Mouse (Mus musculus) frontal cortex, postnatal 10 days (tissue): ENCODE data around the gene Pdlim7.

ENCODE experiments used
- DNase-seq, 2 experiments: peaks; one replicate each; pipeline ENCODE4 v3.0.0; 2022; ENCODE audit warnings: low spot score in 2 of 2, mixed read lengths in 1 of 2

Gene Pdlim7

GRCm38 (mm10) chr13:55513111-55513748 lies at the start of gene Pdlim7:
Gene Pdlim7 (minus strand): TSS chr13:55513676.
- DNase-seq, result peak; percentile 76 to 86

- DNase-seq, result no peak
Observed at GRCm38 (mm10) chr13:55557499-55557898, 44.0 kb upstream of the Pdlim7 start.

DNA sequence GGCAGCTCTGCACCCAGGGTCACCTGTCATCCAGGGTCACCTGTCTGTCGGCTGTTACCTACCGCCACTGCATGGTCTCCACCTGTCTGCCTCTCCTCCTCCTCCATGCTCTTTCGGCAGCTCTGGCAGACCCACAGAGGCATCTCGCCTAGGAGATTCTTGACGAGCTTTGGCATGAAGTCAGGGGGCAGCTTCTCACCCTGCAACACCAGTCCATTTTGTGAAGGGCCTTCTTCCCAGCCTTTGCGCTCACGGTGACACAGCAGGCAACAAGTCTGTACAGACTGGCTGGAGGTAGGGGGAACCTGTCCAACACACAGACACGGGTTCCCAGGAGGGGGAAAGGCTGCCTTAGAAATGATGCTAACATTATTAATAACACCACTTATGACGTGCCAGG lies 42.4 kb upstream of the Pdlim7 start:
- DNase-seq, result no peak

DNA sequence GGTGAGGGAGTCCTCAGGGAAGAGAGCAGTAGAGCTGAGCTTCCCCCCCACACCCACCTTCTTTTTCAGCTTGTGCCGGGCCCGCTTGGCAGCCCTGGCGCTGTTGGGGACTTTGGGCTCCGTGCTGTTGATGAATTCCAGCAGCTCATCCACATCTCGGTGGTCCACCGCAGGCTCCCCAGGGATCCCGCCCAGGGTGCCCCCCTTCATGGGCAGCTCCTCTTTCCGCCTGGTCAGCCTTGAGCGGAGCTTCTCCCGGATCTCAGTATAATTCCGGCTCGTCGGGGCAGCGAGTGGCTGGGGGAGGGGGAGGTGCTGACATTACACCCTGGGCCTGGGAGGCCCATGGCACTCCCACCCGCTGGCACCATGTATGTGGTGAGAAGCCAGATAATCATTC lies 35.6 kb upstream of the Pdlim7 start:
- DNase-seq, result no peak

DNA sequence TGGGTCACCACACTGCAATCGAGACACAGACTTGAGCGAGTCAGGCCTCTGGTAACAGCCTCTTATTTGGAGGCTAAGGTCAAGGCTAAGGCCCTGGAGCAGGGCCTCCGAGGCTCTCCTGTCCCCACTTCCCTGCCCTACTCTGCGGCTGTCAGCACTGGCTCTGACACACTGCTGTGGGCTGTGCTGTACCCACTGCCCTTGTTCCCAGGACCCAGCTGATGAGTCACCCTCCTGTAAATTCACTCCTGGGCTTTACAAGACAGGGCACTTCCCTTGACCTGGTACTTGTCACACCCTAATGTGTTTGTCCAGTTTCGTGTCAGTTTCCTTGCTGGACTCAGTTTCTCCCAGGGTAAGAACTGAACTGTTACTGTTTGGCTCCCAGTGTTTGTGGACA lies 35.0 kb upstream of the Pdlim7 start:
- no peak for DNase-seq

- DNase-seq, result no peak
Observed at GRCm38 (mm10) chr13:55547916-55548315, 34.4 kb upstream of the Pdlim7 start.

DNA sequence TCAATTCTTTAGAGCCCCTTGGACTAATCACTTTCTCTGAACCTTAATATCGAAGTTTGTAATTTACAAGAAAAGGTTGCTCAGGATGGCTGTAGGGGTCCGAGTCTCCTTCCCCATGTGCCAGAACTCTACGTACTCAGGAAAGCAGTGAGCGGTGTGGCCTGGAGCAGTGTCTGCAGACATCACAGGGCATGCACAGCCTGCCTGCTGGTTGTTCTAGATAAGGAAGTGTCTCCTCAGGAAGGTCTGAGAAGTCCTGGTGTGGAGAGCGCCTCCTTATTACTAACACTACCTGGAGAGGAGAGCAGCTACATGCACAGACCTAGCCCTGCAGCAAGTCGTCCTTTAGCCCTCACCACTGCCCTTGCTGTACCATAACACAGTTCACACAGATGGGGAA lies 31.3 kb upstream of the Pdlim7 start:
- no peak for DNase-seq

GRCm38 (mm10) chr13:55543447-55543846 lies 30.0 kb upstream of the Pdlim7 start:
- no peak for DNase-seq

DNA sequence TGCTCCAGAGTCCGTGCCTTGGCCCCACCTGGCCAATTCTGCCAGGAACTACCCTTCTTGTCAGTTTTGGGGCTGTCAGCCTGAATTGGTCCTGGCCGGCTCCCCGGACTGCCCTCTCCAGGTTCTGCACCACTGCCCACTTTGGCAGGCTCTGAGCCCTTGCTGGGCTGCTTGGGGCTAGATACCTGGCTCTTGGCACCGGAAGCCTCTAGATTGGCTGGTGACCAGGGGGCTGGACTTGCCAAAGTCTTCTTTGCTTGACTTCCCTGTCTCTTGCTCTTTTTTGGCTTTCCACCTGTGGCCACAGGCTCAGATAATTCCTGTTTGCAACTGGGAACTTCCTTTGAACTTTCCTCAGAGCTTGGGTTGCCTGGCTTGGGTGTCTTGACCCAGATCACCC lies 29.4 kb upstream of the Pdlim7 start:
- DNase-seq, result no peak

DNA sequence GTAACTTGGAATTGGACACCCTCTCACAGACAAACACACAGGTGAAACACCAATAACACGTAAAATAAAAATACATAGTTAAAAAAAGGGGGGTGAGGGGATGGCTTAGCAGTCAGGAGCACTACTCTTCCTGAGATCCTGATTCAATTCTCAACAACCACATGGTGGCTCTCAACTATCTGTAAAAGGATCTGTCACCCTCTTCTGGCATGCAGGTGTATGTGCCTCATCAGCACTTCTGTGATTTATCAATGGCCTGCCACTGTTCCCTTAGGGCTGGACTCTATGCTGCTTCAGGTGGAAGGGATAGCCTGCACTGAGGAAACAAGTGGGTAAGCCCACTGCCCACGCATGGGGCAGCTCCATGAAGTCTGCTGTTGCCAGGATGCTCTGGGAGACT lies 27.5 kb upstream of the Pdlim7 start:
- no peak for DNase-seq

DNA sequence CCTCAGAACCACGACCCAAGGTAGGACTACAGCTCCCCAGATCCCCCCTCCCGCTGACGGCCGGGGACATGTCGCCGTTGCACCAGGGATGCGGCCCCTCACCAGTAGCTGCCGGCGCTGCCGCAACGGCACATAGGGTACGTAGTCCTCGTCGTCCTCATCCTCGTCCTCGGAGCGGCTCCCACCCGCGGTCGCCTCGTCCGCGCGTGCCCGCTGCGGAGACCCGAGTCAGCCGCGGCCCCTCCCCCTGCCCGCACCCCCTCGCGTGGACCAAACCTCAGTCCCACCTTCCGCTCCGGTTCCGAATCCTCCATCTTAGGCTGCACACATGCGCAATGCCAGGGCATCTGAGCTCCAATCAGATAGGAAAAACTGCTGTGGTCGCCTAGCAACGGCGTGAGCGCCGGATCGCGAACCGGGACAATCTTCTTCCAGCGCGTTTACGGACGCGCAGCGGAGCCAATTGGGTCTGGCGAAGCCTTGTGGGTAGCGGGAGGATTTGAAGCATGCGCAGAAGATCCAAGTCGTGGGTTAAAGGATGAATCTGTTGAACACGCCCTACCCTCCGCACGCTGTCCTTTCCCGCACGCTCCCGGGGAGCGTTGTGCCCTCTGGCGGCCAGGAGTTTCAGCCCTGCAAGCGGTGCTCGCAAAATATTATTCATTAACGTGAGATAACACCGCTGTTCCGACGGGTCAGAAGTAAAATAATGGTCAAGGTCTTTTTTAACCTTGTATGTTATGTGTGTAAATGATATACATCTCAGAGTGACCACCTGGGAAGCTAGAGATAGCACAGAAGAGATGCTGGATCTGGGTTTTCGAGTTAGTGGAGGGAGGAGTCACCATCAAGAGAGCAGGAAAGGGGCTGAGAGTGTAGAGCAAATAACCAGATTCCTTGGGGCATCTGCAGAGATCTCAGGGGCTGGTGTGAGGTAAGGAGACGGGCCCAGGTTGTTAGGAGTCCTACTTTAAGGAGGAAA lies 23.0 kb upstream of the Pdlim7 start, which contains the start of gene Ddx41:
Ddx41 (minus strand) TSS at position 465 of the 982 bp plus-strand sequence.
- DNase-seq, result peak; percentile 100

- DNase-seq, result no peak
Observed at GRCm38 (mm10) chr13:55535796-55536193, 22.3 kb upstream of the Pdlim7 start.

DNA sequence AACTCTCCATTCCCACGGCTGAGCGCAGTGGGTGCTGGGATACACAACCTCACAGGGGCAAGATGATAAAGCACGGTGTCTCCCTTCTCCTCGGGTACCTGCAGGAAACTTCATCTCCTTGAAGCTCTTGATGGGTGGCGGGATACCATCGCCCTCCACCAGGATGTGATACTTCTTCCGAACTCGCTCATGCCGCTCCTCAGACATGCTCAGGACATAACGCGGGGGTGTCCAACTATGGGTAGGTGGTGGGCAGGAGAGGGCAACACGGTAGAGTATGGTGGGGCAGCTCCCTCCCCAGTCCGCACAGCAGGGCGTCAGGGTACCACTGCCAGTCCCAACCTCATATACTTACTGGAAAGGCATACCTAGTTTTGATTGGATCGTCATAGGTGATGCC lies 21.7 kb upstream of the Pdlim7 start:
- no peak for DNase-seq

- DNase-seq, result peak in 1 of 2 experiments; percentile 29
Observed at GRCm38 (mm10) chr13:55529198-55529915, 15.9 kb upstream of the Pdlim7 start, which contains the start of gene Dok3. Gene Dok3 (minus strand): TSS chr13:55529296.

- DNase-seq, result peak in 1 of 2 experiments; percentile 42
Observed at GRCm38 (mm10) chr13:55527834-55528772, 14.6 kb upstream of the Pdlim7 start.

DNA sequence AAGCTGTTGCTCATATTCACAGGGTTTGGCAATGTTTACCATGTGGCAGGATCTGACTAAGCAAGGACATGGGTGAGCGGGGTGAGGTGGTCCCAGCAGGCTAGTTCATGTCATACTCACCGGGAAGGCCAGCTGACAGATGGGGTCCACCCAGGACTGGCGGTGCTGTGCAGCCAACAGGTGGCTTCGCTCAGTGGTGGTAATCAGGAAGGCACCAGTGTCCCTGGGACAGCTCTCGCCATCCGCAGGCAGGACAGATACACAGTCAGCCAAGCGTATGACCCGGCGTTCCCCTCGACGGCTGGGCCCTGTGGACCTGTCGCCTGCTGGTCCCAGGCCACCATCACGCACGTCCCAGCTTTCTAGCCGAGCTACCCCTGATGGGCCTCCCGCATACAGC lies 13.7 kb upstream of the Pdlim7 start:
- peak in 1 of 2 experiments; percentile 30 for DNase-seq

GRCm38 (mm10) chr13:55525733-55526553 lies 12.5 kb upstream of the Pdlim7 start:
- no peak for DNase-seq

DNA sequence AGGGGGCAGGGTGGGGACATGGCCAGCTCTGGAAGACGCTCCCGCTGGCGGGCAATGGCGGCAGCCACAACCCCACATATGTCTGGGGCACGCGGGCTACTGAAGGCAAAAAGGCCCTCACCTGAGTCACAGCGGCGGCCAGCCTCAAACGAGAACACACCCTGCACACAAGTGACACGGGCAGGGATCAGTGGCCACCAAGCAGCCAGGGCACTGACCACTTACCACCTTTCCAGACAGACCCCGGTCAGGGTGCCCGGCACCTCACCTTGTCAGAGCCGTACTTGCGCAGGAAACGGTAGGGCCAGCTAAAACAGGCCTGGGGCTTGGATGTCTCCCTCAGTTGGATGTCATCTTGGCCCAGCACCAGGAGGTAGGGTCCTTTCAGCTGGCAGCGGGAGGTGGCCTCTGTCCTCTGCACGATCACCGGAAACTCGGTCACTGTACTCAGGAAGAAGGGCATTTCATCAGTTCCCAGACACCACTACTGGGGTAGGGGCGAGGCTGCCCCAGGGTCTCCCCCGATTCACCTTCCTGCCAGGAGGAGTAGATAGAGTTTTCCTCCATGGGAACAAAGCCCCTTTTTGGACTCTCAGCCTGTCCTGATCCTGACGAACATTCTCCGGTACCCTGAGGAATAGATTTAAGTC lies 10.6 kb upstream of the Pdlim7 start:
- no peak for DNase-seq

- no peak for DNase-seq
Observed at GRCm38 (mm10) chr13:55523278-55523677, 9.8 kb upstream of the Pdlim7 start.

- DNase-seq, result no peak
Observed at GRCm38 (mm10) chr13:55522730-55523129, 9.3 kb upstream of the Pdlim7 start.
